Mouse (Mus musculus) left cerebral cortex, adult 11 months (tissue): ENCODE measurements around the gene Txndc12.

ENCODE experiments used
- DNase-seq: peaks from one replicate; pipeline ENCODE4 v3.0.0; 2022; ENCODE audit warnings: low spot score

Txndc12 gene

DNA sequence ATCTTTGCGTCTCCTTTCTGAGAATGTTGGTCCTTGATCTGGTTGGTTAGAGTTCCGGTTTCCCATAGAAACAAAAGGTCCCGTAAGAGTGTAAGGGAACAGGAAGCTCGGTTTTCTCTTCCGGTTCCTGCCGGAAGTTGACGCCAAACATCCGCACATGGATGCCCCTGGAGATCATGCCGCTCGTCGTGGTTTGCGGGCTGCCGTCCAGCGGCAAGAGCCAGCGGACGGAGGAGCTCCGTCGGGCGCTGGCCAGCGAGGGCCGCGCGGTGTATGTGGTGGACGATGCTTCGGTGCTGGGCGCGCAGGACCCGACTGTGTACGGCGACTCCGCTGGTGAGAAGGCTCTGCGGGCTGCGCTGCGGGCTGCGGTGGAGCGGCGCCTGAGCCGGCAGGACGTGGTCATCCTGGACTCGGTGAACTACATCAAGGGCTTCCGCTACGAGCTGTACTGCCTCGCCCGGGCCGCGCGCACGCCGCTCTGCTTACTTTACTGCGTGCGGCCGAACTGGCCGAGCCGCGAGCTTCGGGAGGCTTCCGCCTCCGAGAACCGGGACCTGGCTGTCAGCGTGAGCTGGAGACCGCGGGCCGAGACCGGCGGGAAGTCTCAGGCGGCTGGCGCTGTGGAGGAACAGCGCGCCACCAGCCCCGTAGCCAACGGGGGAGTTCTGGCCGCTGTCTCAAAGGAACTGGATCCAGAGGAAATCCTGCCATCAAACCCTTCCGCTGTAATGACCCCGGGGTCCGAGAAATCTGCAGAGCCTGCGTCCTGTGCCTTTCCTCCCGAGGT is 13.5 kb downstream of the Txndc12 start, which contains the start of gene Kti12:
TSS of gene Kti12 (plus strand) at position 71 of the 790 bp plus-strand sequence.
- peak; percentile 75 for DNase-seq

DNA sequence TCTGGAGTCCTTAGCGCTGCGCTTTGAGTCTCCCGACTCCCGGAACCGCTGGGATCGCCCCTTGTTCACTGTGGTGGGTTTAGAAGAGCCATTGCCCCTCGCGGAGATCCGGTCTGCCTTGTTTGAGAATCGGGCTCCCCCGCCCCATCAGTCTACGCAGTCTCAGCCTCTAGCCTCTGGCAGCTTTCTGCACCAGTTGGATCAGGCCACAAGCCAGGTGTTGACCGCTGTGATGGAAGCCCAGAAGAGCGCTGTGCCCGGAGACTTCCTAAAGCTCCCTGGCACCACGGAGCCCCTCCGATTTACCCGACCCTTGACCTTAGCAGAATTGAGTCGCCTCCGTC is 14.1 kb downstream of the Txndc12 start, which contains the start of gene A730015C16Rik:
TSS of gene A730015C16Rik (minus strand) at position 115 of the 344 bp plus-strand sequence.
- DNase-seq = no peak

DNA sequence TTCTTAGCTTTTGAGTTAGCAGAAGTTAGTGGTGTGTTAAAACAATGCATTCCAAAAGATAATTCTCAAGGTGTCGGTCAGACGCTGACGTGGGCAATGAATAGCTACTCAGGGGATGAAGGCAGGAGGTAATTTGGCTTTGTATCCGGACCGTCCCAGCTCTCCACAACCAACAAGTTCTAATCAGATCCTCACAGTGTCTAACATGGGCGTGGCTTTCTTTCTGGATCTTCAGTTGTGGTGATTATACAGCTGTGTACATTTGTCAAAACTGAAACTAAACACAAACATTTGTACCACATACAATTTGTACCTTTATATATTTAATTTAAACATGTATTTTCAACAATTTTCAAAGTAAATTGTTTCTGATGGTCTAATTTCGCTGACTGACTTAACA is 32.4 kb downstream of the Txndc12 start:
- no peak for DNase-seq

DNA sequence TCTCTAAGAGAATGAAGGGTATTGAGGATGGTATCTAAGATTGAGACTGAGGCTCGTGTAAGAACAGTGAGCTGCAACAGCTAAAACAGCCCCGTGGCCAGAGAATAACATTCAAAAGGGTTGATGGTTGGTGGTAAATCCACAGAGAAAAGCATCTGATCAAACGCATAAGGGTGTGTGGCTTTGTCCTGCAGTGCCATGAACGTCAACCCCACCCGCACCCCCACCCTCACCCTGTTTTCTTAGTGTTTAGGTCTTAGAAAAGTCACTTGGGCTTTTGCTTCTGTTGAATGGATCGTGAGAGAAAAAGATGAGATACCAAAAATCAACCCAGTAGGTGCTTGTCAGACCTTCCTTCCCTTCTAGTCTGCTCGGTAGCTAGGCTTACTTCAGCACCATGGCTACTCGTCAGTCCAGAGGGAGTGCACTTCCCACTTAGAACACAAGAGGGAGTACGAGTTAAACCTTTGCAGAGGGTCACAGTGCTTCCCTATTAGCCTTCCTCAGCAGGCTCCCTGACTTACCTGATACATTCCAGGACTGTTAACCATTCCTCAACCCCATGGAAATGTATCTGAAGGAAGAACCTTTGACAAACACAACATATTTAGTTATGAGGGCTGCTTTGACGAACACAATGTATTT is 35.5 kb downstream of the Txndc12 start:
- DNase-seq = peak; percentile 85

DNA sequence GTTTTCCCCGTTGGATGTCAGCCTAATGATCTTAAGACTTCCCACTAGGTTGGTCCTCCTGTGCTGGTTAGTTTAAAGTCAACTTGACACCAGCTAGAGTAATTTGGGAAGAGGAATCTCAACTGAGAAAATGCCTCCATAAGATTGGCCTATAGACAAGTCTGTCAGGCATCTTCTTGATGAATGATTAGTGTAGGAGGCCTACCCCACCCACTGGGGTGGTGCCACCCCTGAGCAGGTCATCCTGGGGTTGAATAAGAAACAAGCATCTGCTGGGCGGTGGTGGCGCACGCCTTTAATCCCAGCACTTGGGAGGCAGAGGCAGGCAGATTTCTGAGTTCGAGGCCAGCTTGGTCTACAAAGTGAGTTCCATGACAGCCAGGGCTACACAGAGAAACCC is 39.3 kb downstream of the Txndc12 start:
- no peak for DNase-seq

DNA sequence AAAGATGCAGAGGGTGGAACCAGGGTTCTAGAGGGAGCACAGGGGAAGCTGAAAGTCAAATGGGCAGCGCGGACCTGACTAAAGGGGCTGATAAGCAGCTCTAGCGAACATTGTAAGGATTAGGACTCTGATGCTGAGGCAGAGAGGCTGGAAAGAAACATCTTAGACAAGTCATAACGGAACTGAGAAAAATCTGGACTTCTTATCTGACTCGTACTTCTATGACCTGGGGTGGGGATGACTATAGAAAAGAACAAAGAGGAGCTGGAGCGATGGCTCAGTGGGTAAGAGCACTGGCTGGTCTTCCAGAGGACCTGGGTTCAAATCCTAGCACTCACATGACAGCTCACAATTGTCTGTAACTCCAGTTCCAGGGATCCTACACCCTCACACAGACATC is 43.5 kb downstream of the Txndc12 start:
- no peak for DNase-seq

DNA sequence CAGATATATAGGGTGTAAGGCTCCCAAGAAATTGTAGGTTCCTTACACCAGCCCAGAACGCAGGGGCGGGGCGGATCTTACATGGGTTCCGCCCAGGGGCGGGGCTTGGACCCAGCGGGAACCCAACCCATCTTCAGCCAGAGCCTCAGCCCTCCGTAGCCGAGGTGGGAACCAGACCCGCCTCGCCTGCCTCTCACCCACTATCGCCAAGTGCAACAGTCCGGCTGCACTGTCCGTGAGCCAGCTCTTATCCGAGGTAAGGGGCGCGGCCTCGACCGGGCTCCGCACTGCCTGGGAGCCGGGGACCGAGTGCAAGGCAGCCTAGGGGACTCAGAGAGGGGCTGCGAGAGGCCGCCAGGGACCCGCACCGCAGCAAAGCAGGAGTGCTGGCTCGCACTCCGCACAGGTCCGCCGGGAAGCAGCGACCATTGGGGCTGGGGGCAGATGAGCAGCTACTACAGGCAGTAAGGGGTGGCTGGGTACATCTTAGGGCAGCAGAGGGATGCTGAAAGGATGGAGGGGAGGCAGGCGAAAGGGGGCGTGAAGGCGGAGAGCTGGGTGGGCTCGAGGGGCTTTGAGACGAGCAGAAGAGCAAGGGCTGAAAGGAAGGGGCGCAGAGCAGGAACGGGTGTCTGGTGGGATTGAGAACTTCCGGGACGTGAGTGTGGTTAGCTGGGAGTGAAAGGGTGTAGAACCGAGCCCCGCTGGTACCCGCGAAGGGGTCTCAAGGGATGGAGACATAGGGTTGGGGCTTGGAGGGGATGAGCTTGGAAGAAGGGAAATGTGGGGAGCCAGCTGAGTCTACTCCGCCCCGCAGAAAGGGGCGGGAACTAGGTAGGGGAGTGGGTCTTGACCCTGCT is 44.8 kb downstream of the Txndc12 start, which contains the start of gene Rab3b:
TSS of gene Rab3b (plus strand) at position 101 of the 860 bp plus-strand sequence.
- DNase-seq = no peak

DNA sequence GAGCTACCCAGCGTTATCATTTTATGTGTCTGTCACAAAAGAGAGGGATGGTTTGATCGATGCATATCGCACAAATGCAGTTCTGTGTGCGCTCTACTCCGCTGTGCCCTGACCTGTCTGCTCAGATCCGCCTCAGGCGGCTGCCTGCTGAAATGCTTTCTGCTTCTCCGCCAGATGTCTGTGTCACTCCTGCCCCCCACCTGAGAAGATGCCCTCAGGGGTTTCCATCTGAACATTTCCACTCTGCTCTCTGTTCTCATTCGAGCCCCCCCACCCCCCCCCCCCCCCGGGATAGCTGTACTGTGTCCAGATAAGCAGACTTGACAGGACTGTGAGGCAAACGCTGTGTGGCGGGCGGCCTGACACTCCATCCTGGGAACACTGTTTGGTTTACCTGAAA is 49.4 kb downstream of the Txndc12 start:
- DNase-seq = no peak

DNA sequence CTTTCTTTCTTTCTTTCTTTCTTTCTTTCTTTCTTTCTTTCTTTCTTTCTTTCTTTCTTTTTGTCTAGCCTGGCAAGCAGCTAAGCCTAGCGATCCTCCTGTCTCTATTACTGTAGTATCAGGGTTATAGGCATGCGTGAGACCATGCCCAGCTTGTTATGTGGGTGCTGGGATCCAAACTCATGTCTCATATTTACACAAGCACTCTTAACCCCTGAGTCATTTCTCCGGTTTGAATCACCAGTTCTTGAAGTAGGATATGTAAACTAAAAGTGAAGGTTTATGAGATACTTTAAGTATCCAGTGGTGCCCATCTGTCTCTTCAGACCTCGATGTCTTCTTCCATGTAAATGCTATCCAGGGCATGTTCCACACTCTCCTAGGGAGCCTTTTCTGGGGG is 53.1 kb downstream of the Txndc12 start:
- no peak for DNase-seq

DNA sequence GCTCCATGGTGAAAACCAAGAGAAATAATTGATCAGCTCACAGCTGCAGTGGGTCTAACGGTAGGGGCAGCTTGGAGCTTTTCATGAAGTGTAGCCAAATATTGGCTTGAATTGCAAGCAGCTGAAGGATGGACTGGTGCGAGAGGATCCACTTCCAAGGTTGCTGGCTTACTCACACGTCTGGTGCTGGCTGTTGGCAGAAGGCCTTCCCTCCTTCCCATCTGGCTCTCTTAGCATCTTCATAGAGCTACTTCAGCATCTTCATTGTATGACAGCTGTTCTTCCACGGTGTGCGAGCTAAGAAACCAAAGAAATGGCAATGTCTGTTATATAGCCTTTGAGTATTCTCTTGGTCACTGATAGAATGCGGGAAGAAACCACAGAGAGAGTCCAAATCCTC is 56.5 kb downstream of the Txndc12 start:
- no peak for DNase-seq

DNA sequence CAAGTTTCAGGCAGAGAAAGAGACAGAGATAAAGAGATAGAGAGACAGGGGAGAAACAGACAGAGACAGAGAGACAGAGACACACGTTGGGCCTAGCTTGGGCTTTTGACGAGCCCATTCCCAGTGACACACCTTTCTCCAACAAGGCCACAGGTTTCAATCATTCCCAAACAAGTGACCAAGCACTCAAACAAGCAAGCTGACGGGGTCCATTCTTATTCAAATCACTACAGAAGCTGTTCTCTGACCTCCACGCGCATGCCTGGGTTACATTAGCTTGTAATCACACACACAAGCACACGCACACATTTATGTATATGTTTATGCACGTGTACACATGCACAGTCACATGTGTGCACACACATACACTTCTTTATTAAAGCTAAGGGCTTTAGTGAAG is 66.0 kb downstream of the Txndc12 start:
- DNase-seq = no peak

DNA sequence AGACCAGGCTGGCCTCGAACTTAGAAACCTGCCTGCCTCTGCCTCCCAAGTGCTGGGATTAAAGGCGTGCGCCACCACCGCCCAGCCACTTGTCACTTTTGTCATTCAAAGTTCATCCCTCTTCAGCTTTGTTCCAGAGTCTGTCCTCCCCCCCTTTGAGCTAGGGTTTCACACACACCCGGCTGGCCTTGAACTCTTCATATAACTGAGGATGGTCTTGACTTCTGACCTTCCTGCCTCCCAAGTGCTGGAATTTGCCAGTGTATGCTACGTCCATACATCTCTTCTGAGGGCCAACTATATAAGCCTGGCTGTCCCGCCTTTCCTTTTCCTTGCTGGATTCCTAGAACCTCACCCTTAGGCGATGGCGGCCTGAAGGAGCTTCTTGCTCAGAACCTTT is 68.5 kb downstream of the Txndc12 start:
- no peak for DNase-seq

DNA sequence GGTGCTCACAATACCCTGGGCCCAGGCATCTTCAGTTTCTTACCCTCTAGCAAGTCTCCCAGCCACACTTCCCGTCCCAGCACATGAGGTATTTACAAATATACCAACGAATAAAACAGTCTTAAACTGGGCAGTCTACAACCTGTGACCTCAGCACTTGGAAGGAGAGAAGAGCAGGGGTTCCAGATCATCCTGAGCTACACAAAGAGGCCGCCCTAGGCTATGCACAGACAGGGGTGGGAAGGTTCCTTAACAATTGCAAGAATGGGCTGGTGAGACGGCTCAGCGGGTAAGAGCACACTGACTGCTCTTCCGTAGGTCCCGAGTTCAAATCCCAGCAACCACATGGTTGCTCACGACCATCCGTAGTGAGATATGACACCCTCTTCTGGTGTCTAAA is 68.9 kb downstream of the Txndc12 start:
- no peak for DNase-seq

DNA sequence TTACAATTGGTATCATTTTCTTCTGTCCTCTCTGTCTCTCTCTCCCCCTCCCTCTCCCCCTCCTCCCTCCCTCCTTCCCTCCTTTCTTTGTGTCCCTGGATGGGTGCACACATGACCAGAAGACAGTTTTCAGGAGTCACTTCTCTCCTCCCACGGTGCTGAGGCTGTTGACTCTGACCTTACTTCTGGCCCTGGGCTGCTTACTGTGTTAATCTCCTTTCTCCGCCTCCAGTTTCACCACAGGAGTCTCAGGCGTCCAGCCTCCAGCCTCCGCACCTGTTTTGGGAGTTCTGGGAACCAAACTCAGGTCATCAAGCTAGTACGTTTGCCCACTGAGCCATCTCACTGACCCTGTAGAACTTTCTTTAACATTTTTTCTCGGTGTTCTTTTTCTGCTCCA is 69.7 kb downstream of the Txndc12 start:
- no peak for DNase-seq

DNA sequence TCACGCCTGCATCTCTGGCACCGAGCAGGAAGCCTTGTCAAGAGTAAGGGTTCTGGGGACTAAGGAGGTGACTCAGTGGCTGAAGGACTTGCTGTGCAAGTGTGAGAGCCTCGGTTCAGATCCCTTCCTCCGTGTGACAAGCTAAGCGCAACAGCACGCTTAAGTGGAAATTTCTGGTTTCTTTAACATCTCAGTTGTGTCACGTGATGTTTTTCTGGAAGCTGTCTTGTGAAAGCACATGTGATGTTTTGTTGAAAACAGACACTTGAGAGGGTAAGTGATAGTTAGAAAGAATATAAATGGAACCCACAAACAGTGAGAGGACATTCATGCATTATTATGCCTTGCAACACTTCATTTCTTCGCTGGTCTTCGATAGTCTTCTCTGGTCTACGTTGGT is 70.4 kb downstream of the Txndc12 start:
- DNase-seq = no peak

DNA sequence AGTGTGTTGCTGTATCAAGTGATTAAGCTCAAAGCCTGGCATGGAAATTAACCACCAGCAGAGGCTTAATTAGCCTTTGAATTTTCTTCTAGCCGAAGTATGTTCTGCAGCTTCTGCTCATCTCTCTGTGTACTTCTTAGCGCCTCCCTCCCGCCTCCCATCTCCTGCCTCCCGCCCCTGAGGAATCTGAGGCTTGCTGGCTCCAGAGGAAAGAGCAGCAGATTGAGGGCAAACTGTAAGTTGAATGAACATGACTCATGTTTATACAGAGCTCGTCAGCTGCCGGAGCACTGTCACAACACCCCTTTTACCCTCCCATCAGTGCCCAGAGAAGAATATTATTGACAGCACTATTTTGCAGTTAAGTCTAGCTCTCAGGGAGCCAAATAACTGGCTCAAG is 71.5 kb downstream of the Txndc12 start:
- no peak for DNase-seq

DNA sequence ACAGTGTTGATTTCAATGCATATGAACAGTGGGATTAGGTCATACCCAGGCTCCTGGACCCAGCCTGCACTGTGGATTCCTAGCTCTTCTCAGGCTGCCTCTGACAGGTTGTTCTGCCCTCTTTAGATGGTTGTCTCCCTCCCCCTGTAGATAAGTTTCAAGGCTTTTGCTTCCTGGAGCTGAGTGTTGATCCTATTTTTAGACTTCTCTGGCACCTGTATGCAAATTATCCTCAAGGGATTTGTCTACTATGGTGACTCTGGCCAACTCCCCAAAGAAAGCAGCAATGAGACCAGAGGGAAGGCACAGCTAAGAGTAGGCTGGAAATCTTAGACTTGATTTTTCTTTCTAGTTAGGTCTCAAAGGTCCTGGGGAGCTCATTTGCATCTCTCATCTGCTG is 73.1 kb downstream of the Txndc12 start:
- DNase-seq = no peak

DNA sequence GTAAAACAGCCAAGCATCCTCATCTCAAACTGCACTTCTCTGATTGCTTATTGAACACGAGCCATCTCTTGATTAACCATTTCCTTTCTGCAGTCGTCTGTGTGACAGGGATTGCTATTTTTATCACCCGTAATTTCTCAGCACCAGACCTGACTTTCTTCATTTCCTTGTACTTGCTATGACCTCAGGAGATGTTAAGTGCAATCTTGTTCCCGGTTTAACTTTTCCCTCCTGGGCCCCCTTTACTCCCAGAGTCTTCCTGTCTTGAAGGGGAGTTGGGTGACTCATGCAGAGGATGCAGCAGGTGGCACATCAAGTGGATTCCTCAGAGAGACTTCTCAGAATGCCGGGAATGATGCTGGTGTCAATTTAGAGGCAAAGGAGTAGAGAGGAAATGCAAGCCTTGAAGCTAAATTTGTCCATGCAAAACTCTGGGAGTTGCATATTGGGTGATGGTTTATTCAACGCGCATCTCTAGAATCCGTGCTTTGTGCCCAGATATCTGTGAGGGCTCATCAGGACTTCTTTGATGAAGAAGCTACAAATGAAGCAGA is 75.5 kb downstream of the Txndc12 start:
- DNase-seq = no peak
